Mouse (Mus musculus) ES-Bruce4 (cell line): ENCODE results near the gene Agtpbp1.

Experiments
- CTCF ChIP-seq: IDR thresholded peaks from one replicate; pipeline ENCODE4 v1.8.1; 2011; ENCODE audit warnings: low read depth, low read length
- POLR2A ChIP-seq: IDR thresholded peaks from one replicate; pipeline ENCODE4 v1.8.1; 2011; ENCODE audit warnings: low read length; ENCODE audit not compliant: insufficient read depth

GRCm38 (mm10) chr13:59610437-59610836 is 25.4 kb upstream of the Agtpbp1 start:
- TF ChIP-seq CTCF (no peak), POLR2A (no peak)
